Mouse (Mus musculus): Measurements from ENCODE around the gene Itgb2l. TPM values are rescaled to one million over a fixed set of nuclear protein-coding genes. Genes with fewer than 3 reads are reported as not detected.

Itgb2l gene
- polyA plus RNA-seq, 1 experiment from 2014 or later: not detected

GRCm38 (mm10) chr16:96396013-96396650 lies 47.3 kb downstream of the Itgb2l start:
- no peak overlapping the region for H3K9ac ChIP-seq (ENCODE audit: low read length)
- no peaks in the 10 kb centered on the region for H3K27me3 ChIP-seq (ENCODE audit: control insufficient read depth, insufficient read depth, low read length)
- H3K4me1 ChIP-seq (ENCODE audit: control insufficient read depth in 2 of 2, insufficient read depth in 2 of 2, low read length in 2 of 2): peaks cover 6 to 14% of the 10 kb centered on the region in 2 experiments; a peak in 2 of 4 replicates
- no peak overlapping the region for H3K27ac ChIP-seq (replicated peaks in 1 of 2; ENCODE audit: control insufficient read depth in 1 of 2, insufficient read depth in 1 of 2, low read depth in 2 of 2, low read length in 2 of 2)
- H3K9me3 ChIP-seq (ENCODE audit: control insufficient read depth, low read length): no peaks in the 10 kb centered on the region
- H3K4me3 ChIP-seq (ENCODE audit: control insufficient read depth in 1 of 2, insufficient read depth in 1 of 2, low read depth in 1 of 2, low read length in 2 of 2): no peak overlapping the region
- WGBS: 64% methylated on average over 9 of the region's 9 CpGs
- no peak for ATAC-seq (ENCODE audit: insufficient number of reproducible peaks, insufficient read depth, low FRiP score, low read depth)
- H3K36me3 ChIP-seq (ENCODE audit: control insufficient read depth, insufficient read depth, low read length): no peaks in the 10 kb centered on the region
- H3K4me2 ChIP-seq (ENCODE audit: low read length): no peak overlapping the region

GRCm38 (mm10) chr16:96395516-96395915 lies 47.9 kb downstream of the Itgb2l start:
- Histone ChIP-seq H3K36me3 (ENCODE audit: control insufficient read depth, insufficient read depth, low read length) (no peaks in the 10 kb centered on the region), H3K4me3 (ENCODE audit: control insufficient read depth in 1 of 2, insufficient read depth in 1 of 2, low read depth in 1 of 2, low read length in 2 of 2) (no peak overlapping the region), H3K27ac (replicated peaks in 1 of 2; ENCODE audit: control insufficient read depth in 1 of 2, insufficient read depth in 1 of 2, low read depth in 2 of 2, low read length in 2 of 2) (no peak overlapping the region), H3K4me2 (ENCODE audit: low read length) (no peak overlapping the region), H3K9ac (ENCODE audit: low read length) (no peak overlapping the region), H3K9me3 (ENCODE audit: control insufficient read depth, low read length) (no peaks in the 10 kb centered on the region), H3K27me3 (ENCODE audit: control insufficient read depth, insufficient read depth, low read length) (no peaks in the 10 kb centered on the region), H3K4me1 (ENCODE audit: control insufficient read depth in 2 of 2, insufficient read depth in 2 of 2, low read length in 2 of 2) (peaks cover 6 to 14% of the 10 kb centered on the region in 2 experiments; a peak in 2 of 4 replicates)
- 68% methylated on average over 4 of the region's 4 CpGs for WGBS
- no peak for ATAC-seq (ENCODE audit: insufficient number of reproducible peaks, insufficient read depth, low FRiP score, low read depth)

GRCm38 (mm10) chr16:96391070-96391469 lies 52.3 kb downstream of the Itgb2l start:
- no peaks in the 10 kb centered on the region for H3K9me3 ChIP-seq (ENCODE audit: control insufficient read depth, low read length)
- H3K4me2 ChIP-seq (ENCODE audit: low read length): no peak overlapping the region
- no peak overlapping the region for H3K4me3 ChIP-seq (ENCODE audit: control insufficient read depth in 1 of 2, insufficient read depth in 1 of 2, low read depth in 1 of 2, low read length in 2 of 2)
- no peak for ATAC-seq (ENCODE audit: insufficient number of reproducible peaks, insufficient read depth, low FRiP score, low read depth)
- no peaks in the 10 kb centered on the region for H3K4me1 ChIP-seq (ENCODE audit: control insufficient read depth in 2 of 2, insufficient read depth in 2 of 2, low read length in 2 of 2)
- H3K36me3 ChIP-seq (ENCODE audit: control insufficient read depth, insufficient read depth, low read length): no peaks in the 10 kb centered on the region
- no peak overlapping the region for H3K27ac ChIP-seq (replicated peaks in 1 of 2; ENCODE audit: control insufficient read depth in 1 of 2, insufficient read depth in 1 of 2, low read depth in 2 of 2, low read length in 2 of 2)
- no peaks in the 10 kb centered on the region for H3K27me3 ChIP-seq (ENCODE audit: control insufficient read depth, insufficient read depth, low read length)
- H3K9ac ChIP-seq (ENCODE audit: low read length): no peak overlapping the region

GRCm38 (mm10) chr16:96388481-96388880 lies 54.9 kb downstream of the Itgb2l start:
- H3K9ac ChIP-seq (ENCODE audit: low read length): no peak overlapping the region
- WGBS: 79% methylated on average over 5 of the region's 5 CpGs
- no peaks in the 10 kb centered on the region for H3K36me3 ChIP-seq (ENCODE audit: control insufficient read depth, insufficient read depth, low read length)
- no peak overlapping the region for H3K27ac ChIP-seq (replicated peaks in 1 of 2; ENCODE audit: control insufficient read depth in 1 of 2, insufficient read depth in 1 of 2, low read depth in 2 of 2, low read length in 2 of 2)
- no peak overlapping the region for H3K4me3 ChIP-seq (ENCODE audit: control insufficient read depth in 1 of 2, insufficient read depth in 1 of 2, low read depth in 1 of 2, low read length in 2 of 2)
- no peak for ATAC-seq (ENCODE audit: insufficient number of reproducible peaks, insufficient read depth, low FRiP score, low read depth)
- H3K4me1 ChIP-seq (ENCODE audit: control insufficient read depth in 2 of 2, insufficient read depth in 2 of 2, low read length in 2 of 2): no peaks in the 10 kb centered on the region
- H3K27me3 ChIP-seq (ENCODE audit: control insufficient read depth, insufficient read depth, low read length): no peaks in the 10 kb centered on the region
- H3K4me2 ChIP-seq (ENCODE audit: low read length): no peak overlapping the region
- no peaks in the 10 kb centered on the region for H3K9me3 ChIP-seq (ENCODE audit: control insufficient read depth, low read length)

- H3K9ac ChIP-seq (ENCODE audit: low read length): no peak overlapping the region
- H3K27me3 ChIP-seq (ENCODE audit: control insufficient read depth, insufficient read depth, low read length): no peaks in the 10 kb centered on the region
- H3K36me3 ChIP-seq (ENCODE audit: control insufficient read depth, insufficient read depth, low read length): no peaks in the 10 kb centered on the region
- H3K4me2 ChIP-seq (ENCODE audit: low read length): no peak overlapping the region
- ATAC-seq (ENCODE audit: insufficient number of reproducible peaks, insufficient read depth, low FRiP score, low read depth): no peak
- no peak overlapping the region for H3K27ac ChIP-seq (replicated peaks in 1 of 2; ENCODE audit: control insufficient read depth in 1 of 2, insufficient read depth in 1 of 2, low read depth in 2 of 2, low read length in 2 of 2)
- H3K9me3 ChIP-seq (ENCODE audit: control insufficient read depth, low read length): no peaks in the 10 kb centered on the region
- no peaks in the 10 kb centered on the region for H3K4me1 ChIP-seq (ENCODE audit: control insufficient read depth in 2 of 2, insufficient read depth in 2 of 2, low read length in 2 of 2)
- no peak overlapping the region for H3K4me3 ChIP-seq (ENCODE audit: control insufficient read depth in 1 of 2, insufficient read depth in 1 of 2, low read depth in 1 of 2, low read length in 2 of 2)
- 79% methylated on average over 6 of the region's 6 CpGs for WGBS
Observed at GRCm38 (mm10) chr16:96387685-96388371, 55.6 kb downstream of the Itgb2l start.

- Histone ChIP-seq H3K27me3 (ENCODE audit: control insufficient read depth, insufficient read depth, low read length) (no peaks in the 10 kb centered on the region), H3K4me3 (ENCODE audit: control insufficient read depth in 1 of 2, insufficient read depth in 1 of 2, low read depth in 1 of 2, low read length in 2 of 2) (no peak overlapping the region), H3K4me1 (ENCODE audit: control insufficient read depth in 2 of 2, insufficient read depth in 2 of 2, low read length in 2 of 2) (no peaks in the 10 kb centered on the region), H3K36me3 (ENCODE audit: control insufficient read depth, insufficient read depth, low read length) (no peaks in the 10 kb centered on the region), H3K27ac (replicated peaks in 1 of 2; ENCODE audit: control insufficient read depth in 1 of 2, insufficient read depth in 1 of 2, low read depth in 2 of 2, low read length in 2 of 2) (no peak overlapping the region), H3K9ac (ENCODE audit: low read length) (no peak overlapping the region), H3K9me3 (ENCODE audit: control insufficient read depth, low read length) (no peaks in the 10 kb centered on the region), H3K4me2 (ENCODE audit: low read length) (no peak overlapping the region)
- ATAC-seq (ENCODE audit: insufficient number of reproducible peaks, insufficient read depth, low FRiP score, low read depth): no peak
Observed at GRCm38 (mm10) chr16:96384741-96385140, 58.7 kb downstream of the Itgb2l start.

GRCm38 (mm10) chr16:96382496-96383181 lies 60.8 kb downstream of the Itgb2l start:
- no peaks in the 10 kb centered on the region for H3K36me3 ChIP-seq (ENCODE audit: control insufficient read depth, insufficient read depth, low read length)
- H3K4me3 ChIP-seq (ENCODE audit: control insufficient read depth in 1 of 2, insufficient read depth in 1 of 2, low read depth in 1 of 2, low read length in 2 of 2): no peak overlapping the region
- H3K27me3 ChIP-seq (ENCODE audit: control insufficient read depth, insufficient read depth, low read length): no peaks in the 10 kb centered on the region
- 68% methylated on average over 5 of the region's 5 CpGs for WGBS
- H3K27ac ChIP-seq (replicated peaks in 1 of 2; ENCODE audit: control insufficient read depth in 1 of 2, insufficient read depth in 1 of 2, low read depth in 2 of 2, low read length in 2 of 2): no peak overlapping the region
- no peak for ATAC-seq (ENCODE audit: insufficient number of reproducible peaks, insufficient read depth, low FRiP score, low read depth)
- H3K9me3 ChIP-seq (ENCODE audit: control insufficient read depth, low read length): no peaks in the 10 kb centered on the region
- H3K4me1 ChIP-seq (ENCODE audit: control insufficient read depth in 2 of 2, insufficient read depth in 2 of 2, low read length in 2 of 2): no peaks in the 10 kb centered on the region
- H3K9ac ChIP-seq (ENCODE audit: low read length): no peak overlapping the region
- no peak overlapping the region for H3K4me2 ChIP-seq (ENCODE audit: low read length)

Measured in heart, embryonic 14.5 days (tissue).